Mouse (Mus musculus): Measurements from ENCODE around the gene S100a4.

- no peak for TF ChIP-seq CTCF (IDR thresholded peaks at IDR 0.05; ENCODE audit: low read depth, low read length)
- no peak for TF ChIP-seq POLR2A (IDR thresholded peaks at IDR 0.05; ENCODE audit: insufficient read depth, low read length)
Measured at GRCm38 (mm10) chr3:90601486-90602110, 2.0 kb upstream of the S100a4 start, which contains the start of gene Gm42674.
